Mouse (Mus musculus) heart, adult 2 months (tissue): Measurements from ENCODE around the gene Arpc1a. TPM values are rescaled to one million over a fixed set of nuclear protein-coding genes. Genes with fewer than 3 reads are reported as not detected.
"Not testable (repeated sequence)": the region's sequence is repeated elsewhere in the genome, so short reads cannot be mapped to it uniquely, and the experiment has no call there.

Source experiments
- DNase-seq, 2 experiments: peaks; one replicate each; pipeline ENCODE4 v3.0.0; 2021
- H3K27ac ChIP-seq: fragments of 200-600 bp; 2 replicates; pipeline ENCODE4 v1.8.1; 2022
- H3K27me3 ChIP-seq: fragments of 200-500 bp; 2 replicates; pipeline ENCODE4 v1.6.1; 2012; ENCODE audit warnings: mild to moderate bottlenecking, low read length, inconsistent platforms, mixed read lengths; ENCODE audit not compliant: control insufficient read depth, insufficient read depth
- H3K36me3 ChIP-seq: fragments of 200-500 bp; 2 replicates; pipeline ENCODE4 v1.6.1; 2012; ENCODE audit warnings: low read length, inconsistent platforms; ENCODE audit not compliant: control insufficient read depth, insufficient read depth
- H3K4me1 ChIP-seq: fragments of 200-500 bp; 2 replicates; pipeline ENCODE4 v1.6.1; 2011; ENCODE audit warnings: low read length; ENCODE audit not compliant: control insufficient read depth, insufficient read depth
- H3K4me3 ChIP-seq: fragments of 200-600 bp; 2 replicates; pipeline ENCODE4 v1.8.1; 2022
- H3K79me2 ChIP-seq: fragments of 200-500 bp; replicated peaks from 2 replicates; pipeline ENCODE4 v1.6.1; 2012; ENCODE audit warnings: mild to moderate bottlenecking, inconsistent platforms, low read length, moderate library complexity, mixed read lengths; ENCODE audit not compliant: control insufficient read depth, insufficient read depth
- H3K9ac ChIP-seq: fragments of 200-500 bp; 2 replicates; pipeline ENCODE4 v1.6.1; 2012; ENCODE audit warnings: low read depth, mild to moderate bottlenecking, control low read depth, inconsistent platforms, low read length, mixed read lengths
- CTCF ChIP-seq: fragments of 200-600 bp; IDR thresholded peaks from 2 replicates; pipeline ENCODE4 v1.8.1; 2022; ENCODE audit warnings: antibody characterized with exemption, mild to moderate bottlenecking, moderate library complexity
- EP300 ChIP-seq: fragments of 200-500 bp; IDR thresholded peaks from 2 replicates; pipeline ENCODE4 v1.6.1; 2011; ENCODE audit warnings: low read depth, low read length, control low read depth; ENCODE audit not compliant: insufficient read depth
- POLR2A ChIP-seq: fragments of 200-500 bp; IDR thresholded peaks from 2 replicates; pipeline ENCODE4 v1.6.1; 2011; ENCODE audit warnings: mild to moderate bottlenecking, low read depth, low read length, control low read depth; ENCODE audit not compliant: insufficient read depth
- WGBS: fragments of 180-500 bp; shearing (Covaris S2); methylation state at CpG from one replicate; pipeline ENCODE4 v1.1.7; 2018; 5-methylcytosine and 5-hydroxymethylcytosine counted together
- intact Hi-C: fragments of 180-260 bp; cut with DNase I; formaldehyde crosslinking; loops from one replicate; pipeline ENCODE4 v1.15.1; 2025
- polyA plus RNA-seq: library from polyadenylated mRNA; depleted of rRNA; stranded (reverse); fragments of >200 nt; gene quantifications from 2 replicates; pipeline ENCODE4 v1.2.3, GENCODE M21; 2012
- total RNA-seq, 2 experiments: library from RNA; stranded (reverse); gene quantifications; 2 replicates each; pipeline ENCODE4 v1.2.3; 2021

Arpc1a gene
- total and polyA plus RNA-seq, 3 experiments: 60.4 to 67.8 (median 64.4) TPM

GRCm38 (mm10) chr5:145133275-145133674 is 49.6 kb downstream of the Arpc1a start:
- 91% methylated on average over 6 of the region's 6 CpGs for WGBS
- H3K36me3 ChIP-seq, H3K79me2 ChIP-seq, H3K27ac ChIP-seq, intact Hi-C loops, H3K27me3 ChIP-seq, H3K9ac ChIP-seq, H3K4me3 ChIP-seq, DNase-seq: not testable (repeated sequence)
- 0 out of 2 replicates have a peak, but pooled peaks have one; percentile 18 for TF ChIP-seq CTCF
- peaks cover 12% of the 10 kb centered on the region for H3K4me1 ChIP-seq

- H3K9ac ChIP-seq: peak overlapping the region; percentile 84; the same call in 1 of the 2 replicates
- H3K36me3 ChIP-seq: peaks cover 13% of the 10 kb centered on the region; the same call in 1 of the 2 replicates
- intact Hi-C loops: loop anchor here (2.0 kb wide), 1 partner anchor 54 kb away; the partner anchor contains the start of gene Kpna7
- WGBS: 4% methylated on average over 6 of the region's 6 CpGs
- H3K27me3 ChIP-seq: no peaks in the 10 kb centered on the region
- no peak overlapping the region for H3K27ac ChIP-seq
- H3K4me3 ChIP-seq: peak overlapping the region; percentile 85
- TF ChIP-seq CTCF (no peak), EP300 (no peak), POLR2A (no peak)
- H3K4me1 ChIP-seq: peaks cover 8% of the 10 kb centered on the region
- peaks cover 4% of the 10 kb centered on the region for H3K79me2 ChIP-seq
- DNase-seq: no peak
Observed at GRCm38 (mm10) chr5:145138836-145139235, 55.2 kb downstream of the Arpc1a start.

DNA sequence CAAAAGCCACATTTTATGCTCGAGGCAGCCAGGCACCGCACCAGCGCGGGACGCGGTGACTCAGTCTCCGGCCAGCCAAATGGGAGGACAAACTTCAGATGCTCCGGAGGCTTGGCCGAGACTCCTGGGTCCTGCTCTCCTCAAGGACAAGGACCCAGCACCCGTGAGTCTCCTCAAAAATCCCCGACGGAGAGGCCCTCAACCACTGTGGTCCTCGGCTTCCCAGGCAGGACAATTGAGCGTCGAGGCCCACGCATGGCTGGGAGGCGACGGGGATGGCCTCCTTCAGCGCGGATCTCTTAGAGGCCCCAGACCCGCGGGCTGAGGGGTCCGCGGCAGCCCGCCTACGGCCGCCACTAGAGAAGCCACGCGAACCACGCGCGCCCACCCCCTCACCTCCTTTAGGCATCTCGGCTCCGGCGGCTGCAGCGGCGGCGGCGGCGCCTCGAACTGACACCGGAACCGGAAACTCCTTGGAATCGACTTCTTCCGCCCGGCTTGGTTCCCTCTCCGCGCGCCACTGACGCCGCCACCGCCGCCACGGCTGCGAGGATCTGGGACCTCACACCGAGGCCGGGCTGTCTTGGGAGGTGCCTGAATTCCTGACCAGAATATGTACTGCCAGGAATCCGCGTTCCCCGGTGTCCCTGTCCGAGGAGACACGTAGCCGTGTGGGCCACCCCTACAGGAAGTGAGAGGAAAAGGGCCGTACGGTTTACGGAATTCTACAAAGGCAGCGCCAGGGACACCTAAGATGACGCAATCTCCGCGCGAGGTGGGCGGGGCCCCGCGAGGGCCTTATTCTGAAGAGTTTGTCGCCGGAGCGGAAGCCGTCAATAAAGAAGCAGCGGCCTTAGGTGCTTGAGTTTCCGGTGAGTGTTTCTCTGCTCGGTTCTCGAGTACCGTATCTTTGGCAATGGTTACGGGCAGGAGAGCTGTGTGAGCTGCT is 56.2 kb downstream of the Arpc1a start, which contains the start of the genes Pdap1 and Bud31:
Gene Pdap1, minus strand, starts transcription at position 668 of the 949 bp plus-strand sequence.
Gene Bud31, plus strand, starts transcription at position 792 of the 949 bp plus-strand sequence.
- Histone ChIP-seq H3K4me3 (peak within 1 kb of the TSS; percentile 85), H3K9ac (peak within 1 kb of the TSS; percentile 84), H3K36me3 (peaks cover 15% of the 10 kb centered on the region; the same call in 1 of the 2 replicates), H3K27me3 (no peaks in the 10 kb centered on the region), H3K79me2 (peaks cover 4% of the 10 kb centered on the region), H3K27ac (peak within 1 kb of the TSS; percentile 99), H3K4me1 (peaks cover 8% of the 10 kb centered on the region)
- intact Hi-C loops: loop anchor here (1.0 to 2.0 kb wide), 4 partner anchors 23 to 61 kb away; partner anchors contain the start of genes Cpsf4, Kpna7, Ptcd1 and Zkscan14
- TF ChIP-seq EP300: peak; percentile 93
- peak; percentile 94 for TF ChIP-seq POLR2A
- TF ChIP-seq CTCF: no peak
- under 1% methylated on average over 84 of the region's 84 CpGs for WGBS
- DNase-seq: peak; percentile 95 to 97

DNA sequence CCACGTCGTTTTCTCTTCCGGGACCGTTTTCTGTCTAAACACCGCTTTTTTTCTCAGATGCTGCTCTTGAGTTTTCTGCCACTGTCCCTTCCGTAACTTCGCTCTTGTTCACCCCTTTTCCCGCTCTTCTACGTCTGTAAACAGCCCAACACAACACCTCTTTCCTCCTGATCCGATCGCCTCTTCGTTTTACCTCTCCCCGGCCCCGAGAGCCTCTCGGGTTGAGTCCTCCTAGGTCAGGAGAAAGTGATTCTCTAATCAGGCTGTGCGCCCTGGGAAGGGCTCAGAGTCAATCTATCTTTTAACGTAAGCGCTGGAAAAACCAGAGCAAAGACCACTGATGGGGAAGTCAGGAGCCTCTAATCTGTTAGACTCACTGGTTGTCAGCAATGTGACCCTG is 57.0 kb downstream of the Arpc1a start:
- peaks cover 8% of the 10 kb centered on the region for H3K4me1 ChIP-seq
- H3K36me3 ChIP-seq: peaks cover 16% of the 10 kb centered on the region; the same call in 1 of the 2 replicates
- peak overlapping the region; percentile 99 for H3K27ac ChIP-seq
- no peak for DNase-seq
- WGBS: under 1% methylated on average over 18 of the region's 18 CpGs
- peaks cover 4% of the 10 kb centered on the region for H3K79me2 ChIP-seq
- intact Hi-C loops: loop anchor here (1.0 to 2.0 kb wide), 3 partner anchors 24 to 60 kb away; partner anchors contain the start of genes Cpsf4, Ptcd1 and Zkscan14
- TF ChIP-seq POLR2A (no peak), EP300 (no peak), CTCF (no peak)
- no peaks in the 10 kb centered on the region for H3K27me3 ChIP-seq
- H3K9ac ChIP-seq: peak overlapping the region; percentile 75
- H3K4me3 ChIP-seq: peak overlapping the region; percentile 85

GRCm38 (mm10) chr5:145147748-145148147 is 64.1 kb downstream of the Arpc1a start:
- no peak for DNase-seq
- Histone ChIP-seq H3K27me3 (no peaks in the 10 kb centered on the region), H3K27ac (no peak overlapping the region), H3K9ac (no peak overlapping the region), H3K36me3 (peaks cover 3% of the 10 kb centered on the region; the same call in 1 of the 2 replicates), H3K4me3 (no peak overlapping the region), H3K4me1 (no peaks in the 10 kb centered on the region), H3K79me2 (no peaks in the 10 kb centered on the region)
- intact Hi-C loops: no loop called here
- WGBS: 82% methylated on average over 5 of the region's 5 CpGs
- TF ChIP-seq EP300 (no peak), POLR2A (no peak), CTCF (no peak)
